Mouse (Mus musculus): ENCODE results near the gene Inpp5k.
"Not testable (repeated sequence)": the region's sequence is repeated elsewhere in the genome, so short reads cannot be mapped to it uniquely, and the experiment has no call there.

Gene Inpp5k

GRCm38 (mm10) chr11:75630645-75631229, at the start of gene Inpp5k:
Inpp5k (plus strand) TSS chr11:75630988.
- peak; percentile 94 to 96 for DNase-seq (ENCODE audit: low spot score in 2 of 2)

DNA sequence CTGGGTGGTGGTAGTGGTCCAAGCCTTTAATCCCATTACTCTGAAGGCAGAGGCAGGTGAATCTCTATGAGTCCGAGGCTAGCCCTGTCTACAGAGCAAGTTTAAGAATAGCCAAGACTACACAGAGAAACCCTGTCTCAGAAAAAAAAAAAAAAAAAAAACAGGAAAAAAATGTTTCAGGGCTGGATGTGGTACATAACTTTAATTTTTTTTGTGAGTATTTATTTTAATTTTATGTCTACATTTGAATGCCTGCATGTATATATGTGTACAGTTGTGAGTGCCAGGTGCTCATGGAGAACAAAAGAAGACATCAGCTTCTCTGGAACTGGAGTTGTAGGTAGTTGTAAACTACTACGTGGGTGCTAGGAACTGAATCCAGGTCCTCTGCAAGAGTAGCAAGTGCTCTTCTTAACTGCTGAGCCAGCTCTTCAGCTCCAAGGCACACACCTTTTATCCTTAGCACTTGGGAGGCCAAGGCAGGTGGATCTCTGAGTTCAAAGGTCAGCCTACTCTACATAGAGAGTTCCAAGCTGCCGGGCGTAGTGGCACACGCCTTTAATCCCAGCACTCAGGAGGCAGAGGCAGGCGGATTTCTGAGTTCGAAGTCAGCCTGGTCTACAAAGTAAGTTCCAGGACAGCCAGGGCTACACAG, 49.2 kb upstream of the Inpp5k start:
- no peak for DNase-seq (ENCODE audit: low spot score in 2 of 2)

- no peak for DNase-seq (ENCODE audit: low spot score in 2 of 2)
These were observed 47.3 kb upstream of the Inpp5k start for GRCm38 (mm10) chr11:75583521-75583920.

DNA sequence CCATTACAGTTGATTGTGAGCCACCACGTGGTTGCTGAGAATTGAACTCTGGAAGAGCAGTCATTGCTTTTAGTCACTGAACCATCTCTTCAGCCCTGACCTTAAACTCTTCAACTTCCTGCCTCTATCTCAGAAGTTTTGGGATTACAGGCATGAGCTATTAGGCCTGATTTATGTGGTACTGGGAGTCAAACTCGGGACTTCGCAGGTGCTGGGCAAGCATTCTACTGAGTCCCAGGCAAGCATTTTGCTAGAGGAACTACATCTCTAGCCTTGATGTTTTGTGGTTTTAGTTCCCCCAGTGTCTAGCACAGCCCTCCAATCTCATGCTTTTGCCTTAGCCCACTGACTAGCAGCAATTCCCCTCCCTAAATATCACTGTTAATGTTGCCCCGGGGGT, 45.7 kb upstream of the Inpp5k start:
- no peak for DNase-seq (ENCODE audit: low spot score in 2 of 2)

DNA sequence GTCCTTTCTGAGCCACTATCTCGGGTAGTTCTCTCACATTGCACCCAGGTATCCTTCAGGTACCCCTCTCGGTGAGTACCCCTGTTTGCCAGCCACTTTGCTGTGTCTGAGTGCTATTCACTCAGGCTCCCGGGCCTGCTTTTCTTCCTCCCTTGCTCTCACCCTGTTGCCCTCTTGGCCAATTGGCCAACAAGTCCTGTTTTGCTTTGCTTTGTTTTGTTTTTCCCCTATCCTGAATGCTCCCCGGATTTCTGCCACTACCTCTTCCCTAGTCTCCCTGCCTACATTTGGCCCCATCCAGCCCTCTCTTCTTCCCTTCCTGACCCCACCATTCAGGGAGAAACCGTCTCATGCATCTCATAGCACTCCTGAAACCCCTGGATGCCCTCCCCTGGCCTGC, 44.8 kb upstream of the Inpp5k start:
- DNase-seq (ENCODE audit: low spot score in 2 of 2): no peak

GRCm38 (mm10) chr11:75586963-75587362, 43.8 kb upstream of the Inpp5k start:
- no peak for DNase-seq (ENCODE audit: low spot score in 2 of 2)

- DNase-seq (ENCODE audit: low spot score in 2 of 2): peak; percentile 95 to 97
These were observed 43.1 kb upstream of the Inpp5k start, which contains the start of gene Pitpna for GRCm38 (mm10) chr11:75587493-75588284. Pitpna (plus strand) TSS chr11:75588097.

DNA sequence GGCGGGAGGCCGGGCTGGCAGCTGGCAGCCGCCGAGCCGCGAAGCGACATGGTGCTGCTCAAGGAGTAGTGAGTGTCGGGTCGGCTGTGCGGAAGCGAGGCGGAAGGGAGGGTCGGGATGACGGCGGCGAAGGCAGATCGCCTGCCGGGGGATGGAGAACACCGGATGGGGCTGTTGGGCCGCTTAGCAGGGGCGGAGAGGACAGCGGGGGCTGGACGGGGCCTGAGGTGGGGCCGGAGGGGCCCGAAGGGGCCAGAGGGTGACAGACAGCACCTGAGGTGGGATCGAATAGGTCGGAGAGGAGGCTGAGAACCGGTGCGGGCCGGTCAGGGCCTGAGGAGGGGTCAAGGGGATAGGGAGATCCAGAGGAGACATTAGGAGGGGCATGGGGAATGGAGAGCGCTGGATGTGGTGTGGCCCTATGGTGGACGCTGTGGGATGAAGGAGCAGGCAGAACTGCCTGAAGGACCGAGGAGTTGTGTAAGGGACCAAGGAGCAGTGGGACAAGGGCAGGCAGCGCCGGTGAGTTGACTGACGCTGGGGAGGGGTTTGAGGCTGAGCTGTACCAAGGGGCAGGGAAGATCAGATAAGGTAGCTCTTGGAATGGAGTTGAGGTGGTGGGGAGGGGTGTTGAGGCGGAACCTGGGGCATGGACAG, 42.4 kb upstream of the Inpp5k start:
- no peak for DNase-seq (ENCODE audit: low spot score in 2 of 2)

DNA sequence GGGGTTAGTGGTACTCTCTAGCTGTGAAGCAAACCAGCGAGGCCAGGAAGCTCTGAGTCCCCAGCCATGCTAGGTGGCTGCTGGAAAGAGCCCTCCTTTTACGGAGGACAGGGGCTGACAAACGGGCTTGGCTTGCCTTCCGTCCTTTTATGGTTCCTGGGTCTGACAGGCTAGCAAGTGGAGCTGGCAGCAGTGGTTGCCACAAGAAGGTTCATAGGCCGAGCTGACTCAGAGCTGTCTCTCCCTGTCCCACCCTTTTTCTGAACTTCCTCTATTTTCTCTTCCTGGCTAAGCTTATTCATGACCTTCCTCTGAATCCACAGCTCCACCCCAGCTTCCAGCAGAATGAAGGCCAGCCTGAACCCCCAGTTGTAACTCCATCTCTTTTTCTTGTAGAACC, 38.2 kb upstream of the Inpp5k start:
- DNase-seq (ENCODE audit: low spot score in 2 of 2): no peak

- DNase-seq (ENCODE audit: low spot score in 2 of 2): no peak
These were observed 36.4 kb upstream of the Inpp5k start for GRCm38 (mm10) chr11:75594431-75594830.

- no peak for DNase-seq (ENCODE audit: low spot score in 2 of 2)
These were observed 35.4 kb upstream of the Inpp5k start for GRCm38 (mm10) chr11:75595404-75595803.

DNA sequence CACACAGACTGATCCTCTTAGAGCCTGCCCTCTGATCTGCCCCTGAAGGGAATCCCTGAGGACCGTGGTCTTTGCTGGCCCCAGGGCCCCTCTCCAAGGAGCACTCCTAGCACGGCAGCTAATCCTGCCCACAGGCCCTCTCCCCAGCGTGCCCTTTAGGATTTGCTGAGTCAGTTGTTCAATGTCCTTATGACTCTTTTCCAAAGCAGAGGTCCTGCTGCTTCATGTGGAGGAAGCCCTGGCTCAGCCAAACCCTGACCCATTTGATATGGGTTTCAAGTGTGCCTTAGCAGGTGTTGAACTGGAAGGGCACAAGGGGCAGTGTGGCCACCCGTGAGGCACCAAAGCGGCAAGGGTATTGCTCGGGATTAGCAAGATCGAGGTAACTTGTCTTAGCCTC, 35.0 kb upstream of the Inpp5k start:
- no peak for DNase-seq (ENCODE audit: low spot score in 2 of 2)

- no peak for DNase-seq (ENCODE audit: low spot score in 2 of 2)
These were observed 34.0 kb upstream of the Inpp5k start for GRCm38 (mm10) chr11:75596726-75597255.

DNA sequence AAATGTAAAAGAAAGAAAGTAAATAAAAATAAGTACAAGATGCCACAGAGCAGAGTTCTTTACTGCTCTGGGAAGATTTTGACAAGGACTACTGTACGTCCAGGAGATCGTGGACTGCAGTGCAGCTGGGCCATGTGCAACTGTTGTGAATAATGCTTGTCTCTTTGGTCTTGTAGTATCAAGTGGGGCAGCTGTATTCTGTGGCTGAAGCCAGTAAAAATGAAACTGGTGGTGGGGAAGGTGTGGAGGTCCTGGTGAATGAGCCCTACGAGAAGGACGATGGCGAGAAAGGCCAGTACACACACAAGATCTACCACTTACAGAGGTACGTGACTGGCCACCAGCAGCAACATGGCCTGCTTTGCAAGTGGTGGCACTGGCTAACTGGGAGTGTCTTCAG, 32.8 kb upstream of the Inpp5k start:
- DNase-seq (ENCODE audit: low spot score in 2 of 2): no peak

- not testable (repeated sequence) for DNase-seq (ENCODE audit: low spot score in 2 of 2)
These were observed 31.0 kb upstream of the Inpp5k start for GRCm38 (mm10) chr11:75599802-75600201.

GRCm38 (mm10) chr11:75604826-75605225, 26.0 kb upstream of the Inpp5k start:
- DNase-seq (ENCODE audit: low spot score in 2 of 2): no peak

DNA sequence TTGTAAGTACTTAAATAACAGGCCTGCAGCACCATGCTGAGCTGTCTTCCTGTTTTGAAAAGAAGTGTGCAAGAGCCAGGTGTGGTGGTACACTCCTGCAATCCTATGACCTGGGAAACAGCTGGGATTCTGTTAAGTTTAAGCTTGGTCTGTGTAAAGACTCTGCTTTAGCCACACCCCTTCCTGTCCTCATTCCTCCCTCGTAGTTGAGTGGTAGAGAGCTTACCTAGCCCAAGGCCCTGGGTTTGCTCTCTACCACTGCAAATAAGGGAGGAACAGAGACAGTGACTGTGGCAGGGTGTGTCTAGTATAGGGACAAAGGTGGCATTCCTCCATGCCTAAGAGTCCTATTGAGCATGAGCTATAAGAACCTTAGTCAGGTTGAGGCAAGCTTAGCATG, 25.5 kb upstream of the Inpp5k start:
- no peak for DNase-seq (ENCODE audit: low spot score in 2 of 2)

DNA sequence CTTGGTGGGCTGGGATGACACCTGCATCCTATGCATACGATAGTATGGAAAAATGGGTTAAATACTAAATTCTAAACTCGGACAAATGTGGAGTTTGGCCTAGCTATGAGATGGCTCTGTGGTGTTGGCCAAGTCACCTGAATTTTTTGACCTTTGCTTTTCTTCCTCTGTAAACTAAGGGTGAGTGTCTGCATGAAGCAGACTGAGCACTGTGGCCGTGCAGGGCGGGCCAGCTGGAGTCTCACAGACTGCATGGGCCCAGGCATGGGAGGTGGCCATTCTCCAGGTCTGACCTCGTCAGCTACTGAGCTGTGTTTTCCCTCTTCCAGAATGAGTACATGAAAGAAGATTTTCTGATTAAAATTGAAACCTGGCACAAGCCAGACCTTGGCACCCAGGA, 22.0 kb upstream of the Inpp5k start:
- DNase-seq (ENCODE audit: low spot score in 2 of 2): no peak

DNA sequence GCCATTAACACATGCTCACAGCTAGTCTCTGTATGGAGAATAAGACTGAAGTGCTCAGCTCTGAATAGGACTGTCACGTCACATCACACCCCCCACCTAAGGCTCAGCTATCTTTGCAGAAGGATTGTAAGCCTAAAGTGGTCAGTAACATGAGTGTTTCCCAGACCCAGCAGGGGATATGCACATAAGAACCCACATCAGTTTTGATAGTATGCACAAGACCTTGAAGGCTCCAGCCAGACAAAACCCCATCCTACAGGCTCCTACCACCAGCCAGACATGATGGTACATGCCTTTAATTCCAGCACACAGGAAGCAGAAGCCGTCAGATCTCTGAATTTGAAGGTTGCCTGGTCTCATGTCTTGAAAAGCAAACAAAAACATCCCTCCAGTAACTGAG, 20.8 kb upstream of the Inpp5k start:
- DNase-seq (ENCODE audit: low spot score in 2 of 2): no peak

DNA sequence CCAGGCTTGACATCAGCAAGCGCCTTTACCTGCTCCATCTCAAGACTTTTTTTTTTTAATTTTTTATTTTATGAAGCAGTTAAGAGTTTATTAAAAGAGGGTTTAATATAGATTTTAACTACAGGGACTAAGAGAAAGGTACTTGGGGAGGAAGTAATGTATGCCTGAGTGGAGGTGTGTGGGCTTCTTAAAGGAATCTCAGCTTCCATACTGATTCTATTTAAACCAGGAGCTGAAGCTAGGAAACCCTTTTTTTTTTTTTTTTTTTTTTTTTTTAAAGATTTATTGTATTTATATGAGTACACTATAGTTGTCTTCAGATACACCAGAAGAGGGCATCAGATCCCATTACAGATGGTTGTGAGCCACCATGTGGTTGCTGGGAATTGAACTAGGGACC, 16.0 kb upstream of the Inpp5k start:
- DNase-seq (ENCODE audit: low spot score in 2 of 2): no peak

GRCm38 (mm10) chr11:75615556-75615955, 15.2 kb upstream of the Inpp5k start:
- no peak for DNase-seq (ENCODE audit: low spot score in 2 of 2)

- DNase-seq (ENCODE audit: low spot score in 2 of 2): no peak
These were observed 11.7 kb upstream of the Inpp5k start for GRCm38 (mm10) chr11:75619133-75619532.

Measured in right cerebral cortex, adult 2 months (tissue).